Mouse (Mus musculus) cerebellum, adult 8-10 months (tissue): Measurements from ENCODE around the gene Them7.

Experiments
- DNase-seq: peaks from one replicate; pipeline ENCODE4 v3.0.0; 2022

The Them7 gene

GRCm38 (mm10) chr2:105418629-105419227, 194.6 kb downstream of the Them7 start:
- no peak for DNase-seq

GRCm38 (mm10) chr2:105427447-105427846, 203.3 kb downstream of the Them7 start:
- no peak for DNase-seq

GRCm38 (mm10) chr2:105428029-105428428, 203.9 kb downstream of the Them7 start:
- peak; percentile 51 for DNase-seq

GRCm38 (mm10) chr2:105428467-105428866, 204.3 kb downstream of the Them7 start:
- no peak for DNase-seq
